8 mouse cellular contexts compared by ENCODE assay signal in the genomic region with DNA sequence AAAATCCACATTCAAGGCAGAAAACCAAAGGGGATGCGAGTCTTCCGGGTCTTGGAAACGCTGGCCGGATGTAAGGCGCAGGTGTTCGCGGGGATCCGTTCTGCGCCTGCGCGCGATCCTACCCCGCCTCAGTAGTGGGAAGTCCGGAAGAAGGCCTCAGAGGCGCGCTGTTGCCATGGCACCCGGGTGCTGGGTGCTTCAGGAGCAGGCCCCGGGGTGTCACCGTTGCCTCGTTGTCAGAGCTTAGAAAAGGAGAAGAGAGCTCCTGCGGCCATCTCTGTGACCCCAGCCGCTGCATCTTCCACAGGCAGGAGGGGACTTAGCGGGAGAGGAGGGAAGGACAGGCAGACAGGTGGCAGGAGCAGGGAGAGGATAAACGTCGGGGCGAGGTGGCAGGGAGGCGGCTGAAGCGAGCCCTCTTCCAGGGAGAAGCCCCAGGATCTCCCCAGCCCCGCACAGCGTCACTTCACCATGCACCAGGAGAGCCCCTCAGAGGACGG. TPM values are rescaled to one million over a fixed set of nuclear protein-coding genes. Genes with fewer than 3 reads are reported as not detected.
A peak's percentile ranks its signal among the peaks of the same experiment; 100 is the strongest.
DNase-seq lines count a peak whose midpoint lies in the region; ATAC-seq and TF ChIP-seq lines count a peak whose summit lies in the region.

Gene Ccdc181 (plus strand): TSS at position 131 of the 500 bp plus-strand sequence.

- H3K4me3 ChIP-seq in bone marrow, adult 2 months (replicated peaks; ENCODE audit: control insufficient read depth, low read depth, low read length), result peak within 1 kb of the TSS; percentile 89
- peak within 1 kb of the TSS; percentile 60 for H3K4me3 ChIP-seq in embryonic facial prominence, embryonic 15.5 days (replicated peaks)
- H3K4me3 ChIP-seq in kidney, embryonic 14.5 days (ENCODE audit: low read length), result peak within 1 kb of the TSS; percentile 48
- peak within 1 kb of the TSS; percentile 59 for H3K4me3 ChIP-seq in limb, embryonic 15.5 days

- TF ChIP-seq CTCF in bone marrow, adult 2 months (IDR thresholded peaks at IDR 0.05; ENCODE audit: control insufficient read depth, insufficient read depth, low read length), result no peak

- peak; percentile 95 for DNase-seq in 416B (ENCODE audit: low read depth)
- DNase-seq in heart, adult 9 months (ENCODE audit: low spot score in 2 of 2), result peak; percentile 91 to 92
- DNase-seq in monocyte, adult 2 months (ENCODE audit: low read depth in 1 of 2, low spot score in 2 of 2), result peak; percentile 70 to 82
- DNase-seq in spleen, postnatal 36 days (ENCODE audit: low spot score in 2 of 2), result peak; percentile 97

- ATAC-seq in embryonic facial prominence, embryonic 15.5 days (ENCODE audit: insufficient number of reproducible peaks, low FRiP score, low TSS enrichment, low read depth), result peak; percentile 93
- peak; percentile 99 for ATAC-seq in kidney, embryonic 14.5 days (ENCODE audit: low FRiP score, low TSS enrichment)
- peak; percentile 79; the same call in 1 of the 2 replicates for ATAC-seq in limb, embryonic 15.5 days (ENCODE audit: insufficient number of reproducible peaks, low FRiP score, low TSS enrichment, low read depth)

- no peak for TF ChIP-seq POLR2A in bone marrow, adult 2 months (IDR thresholded peaks at IDR 0.05; ENCODE audit: borderline replicate concordance, control insufficient read depth, low read depth, low read length)

- peak within 1 kb of the TSS; percentile 37 for H3K9ac ChIP-seq in embryonic facial prominence, embryonic 15.5 days
- H3K9ac ChIP-seq in kidney, embryonic 14.5 days (ENCODE audit: low read depth, low read length), result peak within 1 kb of the TSS; percentile 61
- H3K9ac ChIP-seq in limb, embryonic 15.5 days, result 0 out of 2 replicates have a peak within 1 kb of the TSS, but pooled peaks have one; percentile 26

- peak within 1 kb of the TSS; percentile 88 for H3K4me2 ChIP-seq in embryonic facial prominence, embryonic 15.5 days (replicated peaks)
- peak within 1 kb of the TSS; percentile 76 for H3K4me2 ChIP-seq in kidney, embryonic 14.5 days (replicated peaks; ENCODE audit: low read depth, low read length)
- H3K4me2 ChIP-seq in limb, embryonic 15.5 days, result peak within 1 kb of the TSS; percentile 89

- no peaks in the 10 kb centered on the region for H3K36me3 ChIP-seq in embryonic facial prominence, embryonic 15.5 days
- H3K36me3 ChIP-seq in kidney, embryonic 14.5 days (ENCODE audit: control insufficient read depth, insufficient read depth, low read length), result no peaks in the 10 kb centered on the region
- no peaks in the 10 kb centered on the region for H3K36me3 ChIP-seq in limb, embryonic 15.5 days

- no peaks in the 10 kb centered on the region for H3K27me3 ChIP-seq in embryonic facial prominence, embryonic 15.5 days
- no peaks in the 10 kb centered on the region; the same call in 1 of the 2 replicates for H3K27me3 ChIP-seq in kidney, embryonic 14.5 days (ENCODE audit: control insufficient read depth, insufficient read depth, low read length)
- H3K27me3 ChIP-seq in limb, embryonic 15.5 days, result no peaks in the 10 kb centered on the region

- H3K27ac ChIP-seq in bone marrow, adult 2 months (ENCODE audit: control insufficient read depth, insufficient read depth, low read depth, low read length, poor library complexity), result peak within 1 kb of the TSS; percentile 32
- peak within 1 kb of the TSS; percentile 44; the same call in 1 of the 2 replicates for H3K27ac ChIP-seq in embryonic facial prominence, embryonic 15.5 days (replicated peaks)
- H3K27ac ChIP-seq in kidney, embryonic 14.5 days (ENCODE audit: low read depth, low read length), result no peak within 1 kb of the TSS
- H3K27ac ChIP-seq in limb, embryonic 15.5 days, result no peak within 1 kb of the TSS

- H3K9me3 ChIP-seq in embryonic facial prominence, embryonic 15.5 days (replicated peaks), result no peaks in the 10 kb centered on the region
- no peaks in the 10 kb centered on the region for H3K9me3 ChIP-seq in kidney, embryonic 14.5 days (ENCODE audit: control insufficient read depth, low read length)
- H3K9me3 ChIP-seq in limb, embryonic 15.5 days, result no peaks in the 10 kb centered on the region

- no peaks in the 10 kb centered on the region; the same call in 1 of the 2 replicates for H3K4me1 ChIP-seq in bone marrow, adult 2 months (ENCODE audit: control insufficient read depth, insufficient read depth, low read length)
- H3K4me1 ChIP-seq in embryonic facial prominence, embryonic 15.5 days, result peaks cover 7% of the 10 kb centered on the region; the same call in 1 of the 2 replicates
- H3K4me1 ChIP-seq in kidney, embryonic 14.5 days (ENCODE audit: control insufficient read depth, insufficient read depth, low read length), result no peaks in the 10 kb centered on the region
- H3K4me1 ChIP-seq in limb, embryonic 15.5 days, result peaks cover 7% of the 10 kb centered on the region; the same call in 1 of the 2 replicates

- WGBS in bone marrow, adult 2 months, result under 1% methylated on average over 31 of the region's 31 CpGs
- 0% methylated on average over 31 of the region's 31 CpGs for WGBS in embryonic facial prominence, embryonic 15.5 days
- 0% methylated on average over 31 of the region's 31 CpGs for WGBS in kidney, embryonic 14.5 days
- 0% methylated on average over 31 of the region's 31 CpGs for WGBS in limb, embryonic 15.5 days

RNA-seq across cellular contexts. Expression of gene Ccdc181, which starts in this region (rescaled TPM):
- 4.7 and 6.6 TPM in 2 replicates for polyA plus RNA-seq in bone marrow, adult 2 months (2011; ENCODE audit: insufficient read depth, insufficient read length, low replicate concordance, missing spikeins)
- polyA plus RNA-seq in embryonic facial prominence, embryonic 15.5 days (2015; fragmentation: Nextera tagmentation; extraction: Ambion mirVana), result 12.2 and 16.7 TPM in 2 replicates
- 10.2 and 11.3 TPM in 2 replicates for polyA plus RNA-seq in kidney, embryonic 14.5 days (2014; fragmentation: Nextera tagmentation; extraction: Ambion mirVana)
- 5.5 and 6.4 TPM in 2 replicates for polyA plus RNA-seq in limb, embryonic 15.5 days (2015; fragmentation: Nextera tagmentation; extraction: Ambion mirVana)

Comparison
In these comparisons a context has a peak if more than half of its experiments do, and no peak if none do; other contexts are left out.
1. H3K27ac ChIP-seq: peak in bone marrow, adult 2 months (single experiment) and embryonic facial prominence, embryonic 15.5 days (single experiment); none in kidney, embryonic 14.5 days (single experiment) and limb, embryonic 15.5 days (single experiment).
2. Peak in every context shown above with its lines, with median percentiles within 50 percentile points of each other: DNase-seq, H3K4me3 ChIP-seq, ATAC-seq, H3K4me2 ChIP-seq and H3K9ac ChIP-seq.